Mouse (Mus musculus) stomach, postnatal 0 days (tissue): ENCODE results near the gene Olfr549.

Experiments used
- CTCF ChIP-seq: IDR thresholded peaks from 2 replicates; pipeline ENCODE4 v1.5.1; 2016; ENCODE audit warnings: antibody characterized with exemption, low read depth, mild to moderate bottlenecking, moderate library complexity
- EP300 ChIP-seq: optimal IDR thresholded peaks from 2 replicates; pipeline ENCODE3; 2016; ENCODE audit warnings: antibody characterized with exemption

DNA sequence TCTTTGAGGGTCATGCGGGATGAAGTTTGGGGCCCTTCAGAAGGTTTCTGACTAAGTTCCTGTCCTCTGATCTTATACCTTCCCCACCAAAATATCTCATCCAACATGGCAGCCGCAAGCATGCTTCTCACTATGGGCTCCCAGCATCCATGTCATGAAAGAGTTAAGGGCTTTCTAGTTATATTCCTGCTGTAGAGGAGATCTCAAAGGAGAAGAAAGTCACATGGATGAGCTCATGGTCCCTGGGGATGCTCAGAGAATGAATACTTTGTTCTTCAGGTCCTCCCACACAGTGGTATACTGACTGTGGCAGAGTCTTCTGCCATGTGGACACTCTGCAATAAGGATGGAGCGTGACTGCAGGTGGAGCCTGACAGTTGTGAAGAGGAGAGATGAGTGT is at the start of gene Olfr549:
- TF ChIP-seq CTCF (no peak), EP300 (no peak)
